Mouse (Mus musculus) right cerebral cortex, postnatal 25 days (tissue): ENCODE results near the gene Gm36176.

Experiments
- DNase-seq: peaks from one replicate; pipeline ENCODE4 v3.0.0; 2022

Gene Gm36176

GRCm38 (mm10) chr10:77882553-77882952 lies 36.0 kb downstream of the Gm36176 start:
- no peak for DNase-seq

DNA sequence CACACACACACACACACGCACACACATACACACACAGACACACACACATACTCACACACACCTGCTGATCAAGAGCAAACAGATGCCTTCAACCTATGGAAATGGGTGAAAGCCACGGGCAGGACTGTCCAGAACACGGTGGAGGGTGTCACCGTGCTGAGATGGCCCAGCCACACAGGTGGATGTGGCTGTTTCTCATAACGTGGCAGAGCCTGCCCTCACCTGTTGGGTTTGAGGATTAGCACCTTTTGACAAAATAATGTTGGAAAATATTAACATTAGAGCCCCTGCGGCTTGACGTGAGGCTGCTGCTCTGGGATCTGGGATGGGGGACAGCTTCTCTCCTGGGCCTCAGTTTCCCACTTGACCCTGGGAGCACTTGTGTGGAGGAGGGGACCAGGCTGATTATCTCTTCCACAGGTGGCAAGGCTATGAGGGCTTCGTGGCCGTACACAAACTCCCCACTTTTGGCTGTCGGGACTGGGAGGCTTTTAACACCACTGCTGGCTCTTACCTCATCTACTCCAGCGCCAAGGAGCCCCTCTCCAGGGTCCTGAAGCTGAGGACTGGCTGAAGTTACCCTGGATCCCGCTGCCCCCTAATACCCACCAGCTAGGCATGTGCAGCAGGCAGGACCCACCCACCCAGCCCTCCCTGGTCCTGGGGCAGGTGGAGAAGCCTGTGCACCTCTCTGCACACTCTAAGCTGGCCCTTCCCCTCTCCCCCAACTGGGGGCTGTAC lies 39.6 kb downstream of the Gm36176 start:
- no peak for DNase-seq

DNA sequence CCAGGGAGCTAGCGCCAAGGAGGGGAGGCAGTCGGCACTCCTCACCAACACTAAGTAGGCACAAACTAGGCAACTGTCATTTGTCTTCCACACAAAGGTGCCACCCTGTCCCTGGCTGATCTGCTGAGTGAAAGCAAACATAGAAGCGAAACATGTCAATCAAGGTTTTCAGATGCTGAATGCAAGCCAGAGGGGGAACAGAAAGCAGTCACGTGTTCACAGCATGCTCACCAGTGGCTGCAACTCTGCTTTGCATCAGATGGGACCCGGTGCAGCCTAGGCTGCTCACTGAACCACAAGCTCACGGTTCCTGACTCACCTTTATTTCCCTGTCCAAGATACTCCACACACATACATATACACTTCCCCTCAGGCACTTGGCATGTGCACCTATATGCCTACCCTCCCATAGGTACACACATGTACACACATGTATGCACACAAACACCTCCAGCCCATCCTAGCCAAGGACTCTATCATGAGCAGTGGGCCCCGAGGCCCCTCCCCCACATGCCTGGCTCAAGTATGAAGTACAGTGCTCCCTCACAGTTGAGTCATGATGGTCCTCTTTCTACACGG lies 44.5 kb downstream of the Gm36176 start:
- DNase-seq = no peak

DNA sequence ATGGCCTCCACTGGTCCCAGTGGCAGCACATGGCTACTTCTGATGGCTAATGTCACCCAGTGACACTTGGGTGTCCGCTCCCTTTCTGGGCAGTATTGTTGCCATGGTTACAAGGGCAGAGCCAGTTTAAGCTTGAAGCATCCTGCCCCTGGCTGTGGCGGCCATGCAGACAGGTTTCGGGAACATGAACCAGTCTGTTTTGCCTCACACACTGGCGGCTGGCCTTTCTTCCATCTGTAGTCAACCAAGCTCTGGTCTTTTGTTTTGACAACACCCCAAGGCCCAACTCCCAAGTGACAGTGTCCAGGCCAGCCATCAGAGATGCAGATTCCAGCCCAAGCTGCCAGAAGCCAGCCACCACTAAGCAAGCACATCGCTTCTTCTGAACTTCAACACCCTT lies 49.0 kb downstream of the Gm36176 start:
- DNase-seq = no peak
